Mouse (Mus musculus) embryonic stem cell, embryonic (primary cell): ENCODE data around the gene Tub.

ENCODE experiments used
- CTCF ChIA-PET, 4 experiments: fragments of 300-600 bp in 2 of 4; fragments of 350-600 bp in 2 of 4; sonication (Branson Sonifier 250); formaldehyde crosslinking; loops; one replicate each; lab custom pipeline; 2022; ENCODE audit warnings: inconsistent platforms in 2 of 4; lab: Charles Lee
- POLR2A ChIA-PET, 4 experiments: fragments of 300-600 bp in 2 of 4; fragments of 350-600 bp in 2 of 4; sonication (Branson Sonifier 250); formaldehyde crosslinking; loops; one replicate each; lab custom pipeline; 2022; ENCODE audit warnings: antibody characterized with exemption in 4 of 4, inconsistent platforms in 1 of 4; lab: Charles Lee

Tub gene

GRCm38 (mm10) chr7:109045876-109046275 lies 95.7 kb downstream of the Tub start:
- POLR2A ChIA-PET: no interaction called here

GRCm38 (mm10) chr7:109050831-109051230 lies 100.7 kb downstream of the Tub start:
- CTCF ChIA-PET: no interaction called here
- POLR2A ChIA-PET: no interaction called here

More at GRCm38 (mm10) chr7:109045876-109046275, 95.7 kb downstream of the Tub start:
- CTCF ChIA-PET: no interaction called here

GRCm38 (mm10) chr7:109059536-109059935 lies 109.4 kb downstream of the Tub start:
- ChIA-PET POLR2A (no interaction called here), CTCF (no interaction called here)

GRCm38 (mm10) chr7:109069641-109070040 lies 119.5 kb downstream of the Tub start:
- ChIA-PET POLR2A (no interaction called here), CTCF (no interaction called here)

- ChIA-PET CTCF (interaction anchor here in 1 of 4 experiments (0.8 kb wide), 1 partner anchor 11 kb away, joined by 3 read pairs; the partner anchor contains the start of gene Ric3), POLR2A (interaction anchor here in 2 of 4 experiments (0.6 to 1.0 kb wide), 2 partner anchors 11 to 1722 kb away, joined by 3 read pairs; partner anchors contain the start of gene Ric3 (in 1 of the 2))
These were observed 122.2 kb downstream of the Tub start for GRCm38 (mm10) chr7:109072326-109072725.

GRCm38 (mm10) chr7:109082269-109083112 lies 132.4 kb downstream of the Tub start:
- ChIA-PET POLR2A (interaction anchor here (0.6 to 1.9 kb wide), 9 partner anchors 9 to 699 kb away, joined by 3 to 4 read pairs (median 3); partner anchors contain the start of gene Rpl27a (in 1 of the 4)), CTCF (interaction anchor here (0.6 to 2.2 kb wide), 11 partner anchors 9 to 598 kb away, joined by 3 to 9 read pairs (median 5); no protein-coding TSS in a partner anchor)

- ChIA-PET POLR2A (interaction anchor here in 3 of 4 experiments (0.6 to 1.9 kb wide), 9 partner anchors 8 to 698 kb away, joined by 3 to 4 read pairs (median 3); partner anchors contain the start of gene Rpl27a (in 1 of the 3)), CTCF (interaction anchor here in 3 of 4 experiments (0.6 to 2.2 kb wide), 10 partner anchors 9 to 743 kb away, joined by 3 to 8 read pairs (median 3); no protein-coding TSS in a partner anchor)
These were observed 133.1 kb downstream of the Tub start, which contains the start of gene Ric3 for GRCm38 (mm10) chr7:109083113-109083812. TSS of gene Ric3 (minus strand) at chr7:109083331.

- ChIA-PET CTCF (interaction anchor here in 3 of 4 experiments (0.6 to 2.2 kb wide), 8 partner anchors 12 to 742 kb away, joined by 3 to 8 read pairs (median 4); no protein-coding TSS in a partner anchor), POLR2A (interaction anchor here in 2 of 4 experiments (1.2 to 1.9 kb wide), 6 partner anchors 8 to 435 kb away, joined by 3 to 4 read pairs (median 3); partner anchors contain the start of gene Rpl27a (in 1 of the 2))
These were observed 133.7 kb downstream of the Tub start for GRCm38 (mm10) chr7:109083813-109084184.
